Mouse (Mus musculus): ENCODE data around the gene Phex. TPM values are rescaled to one million over a fixed set of nuclear protein-coding genes. Genes with fewer than 3 reads are reported as not detected.
A peak's percentile ranks its signal among the peaks of the same experiment; 100 is the strongest.

The Phex gene
- total and polyA plus RNA-seq, 3 experiments = 0.01 to 0.12 TPM; not detected in 1

- peak; percentile 75 for DNase-seq (ENCODE audit: low read depth, low spot score)
- Histone ChIP-seq H3K9me3 (replicated peaks; ENCODE audit: insufficient read depth, low read length) (no peaks in the 10 kb centered on the region), H3K27me3 (ENCODE audit: control insufficient read depth in 1 of 2, insufficient read depth in 2 of 2, low read length in 2 of 2) (no peaks in the 10 kb centered on the region)
These were observed 39.3 kb upstream of the Phex start for GRCm38 (mm10) chrX:157454430-157454829.

GRCm38 (mm10) chrX:157449000-157449399 lies 33.9 kb upstream of the Phex start:
- no peaks in the 10 kb centered on the region for H3K79me2 ChIP-seq (ENCODE audit: control insufficient read depth, insufficient read depth, low read length, poor library complexity)
- H3K9ac ChIP-seq (ENCODE audit: control insufficient read depth, low read depth, low read length, poor library complexity, severe bottlenecking) = no peak overlapping the region
- DNase-seq (ENCODE audit: low read depth, low spot score) = no peak
- no peak overlapping the region for H3K4me3 ChIP-seq (ENCODE audit: control insufficient read depth in 1 of 2, insufficient read depth in 1 of 2, low read depth in 2 of 2, low read length in 2 of 2)
- no peak overlapping the region for H3K27ac ChIP-seq (ENCODE audit: control insufficient read depth, low read depth, low read length)
- no peaks in the 10 kb centered on the region for H3K9me3 ChIP-seq (replicated peaks; ENCODE audit: insufficient read depth, low read length)
- no peaks in the 10 kb centered on the region for H3K27me3 ChIP-seq (ENCODE audit: control insufficient read depth in 1 of 2, insufficient read depth in 2 of 2, low read length in 2 of 2)
- H3K4me1 ChIP-seq (ENCODE audit: control insufficient read depth in 1 of 2, insufficient read depth in 2 of 2, low read length in 2 of 2) = peaks cover 0 to 2% of the 10 kb centered on the region in 2 experiments; a peak in 2 of 4 replicates
- TF ChIP-seq SIN3A (IDR thresholded peaks at IDR 0.05; ENCODE audit: low read length) (no peak), CHD1 (IDR thresholded peaks at IDR 0.05; ENCODE audit: low read depth, low read length) (no peak), NRF1 (IDR thresholded peaks at IDR 0.05; ENCODE audit: insufficient read depth, low read depth, low read length, poor library complexity, severe bottlenecking) (no peak), UBTF (IDR thresholded peaks at IDR 0.05; ENCODE audit: borderline replicate concordance, insufficient read depth, low read depth, low read length) (no peak)
- peaks cover 8 to 28% of the 10 kb centered on the region in 2 experiments for H3K36me3 ChIP-seq (ENCODE audit: control insufficient read depth in 1 of 2, insufficient read depth in 2 of 2, low read length in 2 of 2)

More at GRCm38 (mm10) chrX:157454430-157454829, 39.3 kb upstream of the Phex start:
- Histone ChIP-seq H3K27ac (ENCODE audit: control insufficient read depth, low read depth, low read length) (no peak overlapping the region), H3K4me1 (ENCODE audit: control insufficient read depth in 1 of 2, insufficient read depth in 2 of 2, low read length in 2 of 2) (no peaks in the 10 kb centered on the region), H3K36me3 (ENCODE audit: control insufficient read depth in 1 of 2, insufficient read depth in 2 of 2, low read length in 2 of 2) (peaks cover 0 to 22% of the 10 kb centered on the region in 2 experiments; a peak in 2 of 4 replicates), H3K4me3 (ENCODE audit: control insufficient read depth in 1 of 2, insufficient read depth in 1 of 2, low read depth in 2 of 2, low read length in 2 of 2) (no peak overlapping the region), H3K79me2 (ENCODE audit: control insufficient read depth, insufficient read depth, low read length, poor library complexity) (no peaks in the 10 kb centered on the region; the same call in 1 of the 2 replicates), H3K9ac (ENCODE audit: control insufficient read depth, low read depth, low read length, poor library complexity, severe bottlenecking) (no peak overlapping the region)
- TF ChIP-seq SIN3A (IDR thresholded peaks at IDR 0.05; ENCODE audit: low read length) = no peak
- peak; percentile 70 for TF ChIP-seq RAD21 (IDR thresholded peaks at IDR 0.05; ENCODE audit: low read depth, low read length)
- no peak for TF ChIP-seq USF1 (IDR thresholded peaks at IDR 0.05; ENCODE audit: low read depth, low read length)
- TF ChIP-seq GABPA (IDR thresholded peaks at IDR 0.05; ENCODE audit: low read depth, low read length) = no peak
- peak; percentile 70 to 86 (median 85) for TF ChIP-seq CTCF (IDR thresholded peaks at IDR 0.05 in 2 of 3, conservative IDR thresholded peaks at IDR 0.05 in 1 of 3; ENCODE audit: control insufficient read depth in 1 of 3, insufficient read depth in 1 of 3, low read depth in 2 of 3, low read length in 3 of 3, poor library complexity in 1 of 3, severe bottlenecking in 1 of 3)
- TF ChIP-seq SMC3 (IDR thresholded peaks at IDR 0.05; ENCODE audit: low read depth, low read length) = peak; percentile 74
- TF ChIP-seq ZC3H11A (IDR thresholded peaks at IDR 0.05; ENCODE audit: low read depth, low read length) = peak; percentile 50

GRCm38 (mm10) chrX:157447431-157447830 lies 32.3 kb upstream of the Phex start:
- H3K36me3 ChIP-seq (ENCODE audit: control insufficient read depth in 1 of 2, insufficient read depth in 2 of 2, low read length in 2 of 2) = peaks cover 8 to 33% of the 10 kb centered on the region in 2 experiments

More at GRCm38 (mm10) chrX:157447431-157447830, 32.3 kb upstream of the Phex start:
- Histone ChIP-seq H3K9ac (ENCODE audit: control insufficient read depth, low read depth, low read length, poor library complexity, severe bottlenecking) (no peak overlapping the region), H3K79me2 (ENCODE audit: control insufficient read depth, insufficient read depth, low read length, poor library complexity) (no peaks in the 10 kb centered on the region), H3K4me3 (ENCODE audit: control insufficient read depth in 1 of 2, insufficient read depth in 1 of 2, low read depth in 2 of 2, low read length in 2 of 2) (no peak overlapping the region), H3K27me3 (ENCODE audit: control insufficient read depth in 1 of 2, insufficient read depth in 2 of 2, low read length in 2 of 2) (no peaks in the 10 kb centered on the region), H3K4me1 (ENCODE audit: control insufficient read depth in 1 of 2, insufficient read depth in 2 of 2, low read length in 2 of 2) (peaks cover 0 to 2% of the 10 kb centered on the region in 2 experiments; a peak in 2 of 4 replicates), H3K9me3 (replicated peaks; ENCODE audit: insufficient read depth, low read length) (no peaks in the 10 kb centered on the region), H3K27ac (ENCODE audit: control insufficient read depth, low read depth, low read length) (no peak overlapping the region)
- no peak for DNase-seq (ENCODE audit: low read depth, low spot score)
- TF ChIP-seq ELF1 (IDR thresholded peaks at IDR 0.05; ENCODE audit: low read depth, low read length) (no peak), MYB (IDR thresholded peaks at IDR 0.05; ENCODE audit: low read depth, low read length) (no peak), GABPA (IDR thresholded peaks at IDR 0.05; ENCODE audit: low read depth, low read length) (no peak), E2F4 (IDR thresholded peaks at IDR 0.05; ENCODE audit: borderline replicate concordance, low read depth, low read length) (no peak), ZNF384 (IDR thresholded peaks at IDR 0.05; ENCODE audit: low read depth, low read length) (no peak), MAZ (IDR thresholded peaks at IDR 0.05; ENCODE audit: low read depth, low read length) (no peak), CHD2 (IDR thresholded peaks at IDR 0.05; ENCODE audit: low read length) (no peak), BHLHE40 (IDR thresholded peaks at IDR 0.05; ENCODE audit: borderline replicate concordance, low read depth, low read length) (no peak)
